Mouse (Mus musculus) cerebellum, adult 2 months (tissue): ENCODE results near the gene Slc35e4.
"Not testable (repeated sequence)": the region's sequence is repeated elsewhere in the genome, so short reads cannot be mapped to it uniquely, and the experiment has no call there.

ENCODE experiments used
- CTCF ChIP-seq: fragments of 200-500 bp; IDR thresholded peaks from 2 replicates; pipeline ENCODE4 v1.5.1; 2011; ENCODE audit warnings: low read depth, mild to moderate bottlenecking, control low read depth, low read length, moderate library complexity, borderline replicate concordance; ENCODE audit not compliant: insufficient read depth
- POLR2A ChIP-seq: fragments of 200-500 bp; IDR thresholded peaks from 2 replicates; pipeline ENCODE4 v1.6.1; 2011; ENCODE audit warnings: low read length, control low read depth, borderline replicate concordance; ENCODE audit not compliant: insufficient read depth

DNA sequence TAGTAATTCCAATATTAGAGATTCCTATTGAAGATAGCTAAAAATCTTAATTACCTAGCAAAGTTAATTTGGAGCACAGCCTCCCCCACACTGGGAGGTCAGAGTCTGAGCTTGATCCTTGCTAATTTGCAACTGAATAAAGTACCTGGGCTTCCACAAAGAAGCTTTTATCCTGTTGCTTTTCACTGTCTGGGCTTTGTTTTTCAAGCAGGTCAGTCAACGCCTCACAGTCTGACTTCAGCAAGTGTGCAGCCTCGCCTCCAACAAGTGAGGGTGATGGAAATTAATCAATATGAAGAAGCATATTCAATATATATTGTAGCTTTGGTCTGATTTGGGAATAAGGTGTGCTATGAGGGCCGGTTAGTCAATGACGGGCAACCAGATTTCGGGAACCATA lies 40.4 kb upstream of the Slc35e4 start:
- TF ChIP-seq CTCF, POLR2A: not testable (repeated sequence)
